Mouse (Mus musculus) adrenal gland, postnatal 36 days (tissue): ENCODE measurements around the gene Emc10. TPM values are rescaled to one million over a fixed set of nuclear protein-coding genes. Genes with fewer than 3 reads are reported as not detected.

ENCODE experiments used
- DNase-seq, 2 experiments: peaks; one replicate each; pipeline ENCODE4 v3.0.0; 2021; ENCODE audit warnings: mixed read lengths in 1 of 2
- total RNA-seq, 2 experiments: library from RNA; stranded (reverse); gene quantifications; 2 replicates each; pipeline ENCODE4 v1.2.3; 2021

Emc10 gene
- total RNA-seq, 2 experiments from 2014 or later = 91.2 to 99.2 TPM

GRCm38 (mm10) chr7:44463556-44464225, 32.6 kb downstream of the Emc10 start:
- DNase-seq = no peak

GRCm38 (mm10) chr7:44463056-44463425, 33.3 kb downstream of the Emc10 start:
- no peak for DNase-seq

- no peak for DNase-seq
Measured at GRCm38 (mm10) chr7:44462218-44463055, 33.9 kb downstream of the Emc10 start.

GRCm38 (mm10) chr7:44461503-44462217, 34.7 kb downstream of the Emc10 start:
- DNase-seq = no peak

GRCm38 (mm10) chr7:44460767-44461502, 35.4 kb downstream of the Emc10 start:
- no peak for DNase-seq

GRCm38 (mm10) chr7:44460067-44460466, 36.3 kb downstream of the Emc10 start:
- no peak for DNase-seq

- DNase-seq = no peak
Measured at GRCm38 (mm10) chr7:44456302-44456701, 40.0 kb downstream of the Emc10 start.

GRCm38 (mm10) chr7:44453256-44453655, 43.1 kb downstream of the Emc10 start:
- DNase-seq = no peak

GRCm38 (mm10) chr7:44446070-44446855, 50.1 kb downstream of the Emc10 start:
- DNase-seq = no peak

GRCm38 (mm10) chr7:44445528-44445923, 50.8 kb downstream of the Emc10 start:
- no peak for DNase-seq

- no peak for DNase-seq
Measured at GRCm38 (mm10) chr7:44444886-44445527, 51.3 kb downstream of the Emc10 start.

- no peak for DNase-seq
Measured at GRCm38 (mm10) chr7:44443268-44444173, 52.8 kb downstream of the Emc10 start.

GRCm38 (mm10) chr7:44442407-44442821, 53.9 kb downstream of the Emc10 start:
- DNase-seq = no peak

GRCm38 (mm10) chr7:44441648-44442109, 54.6 kb downstream of the Emc10 start:
- no peak for DNase-seq

GRCm38 (mm10) chr7:44441180-44441579, 55.1 kb downstream of the Emc10 start:
- no peak for DNase-seq

GRCm38 (mm10) chr7:44440479-44440878, 55.9 kb downstream of the Emc10 start:
- no peak for DNase-seq
